Mouse (Mus musculus) 3134 (cell line): ENCODE data around the gene Trem2.
A peak's percentile ranks its signal among the peaks of the same experiment; 100 is the strongest.
"Not testable (repeated sequence)": the region's sequence is repeated elsewhere in the genome, so short reads cannot be mapped to it uniquely, and the experiment has no call there.

Source experiments
- DNase-seq: peaks from one replicate; pipeline ENCODE4 v3.0.0-alpha.2; 2011; ENCODE audit warnings: low spot score; ENCODE audit not compliant: insufficient read length; ENCODE audit errors: extremely low read depth

The Trem2 gene

DNA sequence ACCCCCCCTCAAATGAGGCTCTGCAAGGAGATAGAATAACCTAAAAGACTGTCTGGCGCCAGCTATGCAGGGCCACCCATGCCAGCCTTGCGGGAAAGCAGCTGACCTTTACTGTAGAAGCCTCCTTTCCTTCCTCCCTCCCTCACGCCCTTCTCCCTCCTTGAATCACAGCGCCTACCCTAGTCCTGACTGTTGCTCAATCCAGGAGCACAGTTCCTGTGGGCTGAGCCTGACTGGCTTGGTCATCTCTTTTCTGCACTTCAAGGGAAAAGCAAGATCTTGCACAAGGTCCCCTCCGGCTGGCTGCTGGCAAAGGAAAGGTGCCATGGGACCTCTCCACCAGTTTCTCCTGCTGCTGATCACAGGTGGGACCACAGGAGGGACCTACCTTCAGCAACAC, at the start of gene Trem2:
Gene Trem2, plus strand, starts transcription at position 171 of the 400 bp plus-strand sequence.
- peak; percentile 60 for DNase-seq

DNA sequence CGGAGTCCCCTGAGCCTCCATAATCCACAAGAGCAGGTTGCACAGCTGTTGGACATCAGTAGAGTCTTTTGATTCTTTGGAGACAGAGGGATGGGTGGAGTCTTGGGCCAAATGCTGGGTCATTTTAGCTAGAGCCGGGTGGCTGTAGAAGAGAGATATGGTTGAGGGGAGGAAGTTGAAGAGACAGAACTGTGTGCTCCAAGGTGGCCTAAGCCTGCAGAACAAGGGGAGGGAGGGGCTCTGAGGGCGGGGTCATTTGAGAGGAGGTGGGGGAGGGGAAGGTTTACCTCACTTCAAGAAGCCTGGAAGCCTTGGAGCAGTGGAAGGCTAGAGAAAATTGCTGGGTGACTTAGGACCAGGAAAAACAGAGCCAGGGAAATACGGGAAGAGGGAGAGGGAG, 47.0 kb upstream of the Trem2 start, which contains the start of gene Treml2:
Gene Treml2, plus strand, starts transcription at position 296 of the 400 bp plus-strand sequence.
- no peak for DNase-seq

DNA sequence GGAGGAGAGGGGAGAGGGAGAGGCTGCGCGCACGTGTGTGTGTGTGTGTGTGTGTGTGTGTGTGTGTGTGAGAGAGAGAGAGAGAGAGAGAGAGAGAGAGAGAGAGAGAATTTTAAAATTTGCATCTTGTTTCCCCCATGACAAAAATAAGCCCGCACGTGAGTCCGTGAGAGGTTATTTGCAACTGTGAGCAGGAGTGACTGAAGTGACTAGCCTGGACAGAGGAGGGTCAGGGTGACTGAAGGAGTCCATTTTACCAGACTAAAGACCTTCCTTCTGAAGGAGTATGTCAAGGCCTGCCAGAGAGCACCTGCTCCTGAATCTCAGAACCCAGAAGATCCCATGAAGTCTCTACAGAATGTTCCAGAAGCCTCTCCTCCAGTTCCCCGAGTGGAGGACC, 46.4 kb upstream of the Trem2 start:
- DNase-seq: no peak

- no peak for DNase-seq
Observed at GRCm38 (mm10) chr17:48300199-48300598, 46.0 kb upstream of the Trem2 start.

GRCm38 (mm10) chr17:48300861-48301260, 45.3 kb upstream of the Trem2 start:
- no peak for DNase-seq

DNA sequence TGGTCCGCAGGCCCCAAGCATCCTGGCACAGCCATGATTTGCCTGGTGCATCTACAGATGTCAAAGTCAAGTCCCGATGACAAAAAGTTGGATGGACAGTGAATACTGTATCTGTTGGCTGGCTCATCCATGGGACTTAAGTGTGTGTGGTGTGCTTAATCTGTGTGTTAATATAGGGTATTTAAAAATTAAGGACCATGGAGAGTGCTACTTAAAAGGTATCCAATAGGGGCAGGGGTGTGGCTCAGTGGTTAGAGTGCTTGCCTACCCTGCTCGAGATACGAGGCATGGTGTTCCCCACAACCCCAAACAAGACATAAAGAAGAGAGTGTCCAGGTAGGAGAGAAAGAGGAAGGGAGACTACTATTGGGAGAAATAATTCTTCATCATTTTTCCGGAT, 44.4 kb upstream of the Trem2 start:
- DNase-seq: no peak

- DNase-seq: no peak
Observed at GRCm38 (mm10) chr17:48312124-48312523, 34.1 kb upstream of the Trem2 start.

- DNase-seq: not testable (repeated sequence)
Observed at GRCm38 (mm10) chr17:48315905-48316579, 30.2 kb upstream of the Trem2 start, which contains the start of gene B430306N03Rik. Gene B430306N03Rik (plus strand): TSS chr17:48316141.

DNA sequence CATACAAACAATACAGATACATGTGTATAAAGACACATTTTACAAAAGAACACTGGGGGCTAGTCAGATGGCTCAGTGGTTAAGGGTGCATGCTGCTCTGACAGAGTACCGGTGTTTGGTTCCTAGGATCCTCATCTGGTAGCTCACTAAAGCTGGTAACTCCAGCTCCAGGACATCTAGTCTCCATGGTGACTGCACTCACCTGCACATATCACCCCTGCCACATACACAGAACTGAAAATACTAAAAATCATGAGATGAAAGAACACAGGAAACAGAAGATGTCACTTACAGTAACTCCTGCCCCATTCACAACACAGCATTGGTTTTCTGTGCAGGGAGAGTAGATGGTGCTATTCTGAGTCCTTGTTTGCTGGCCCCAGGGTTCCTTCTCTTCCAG, 27.5 kb upstream of the Trem2 start:
- DNase-seq: no peak

DNA sequence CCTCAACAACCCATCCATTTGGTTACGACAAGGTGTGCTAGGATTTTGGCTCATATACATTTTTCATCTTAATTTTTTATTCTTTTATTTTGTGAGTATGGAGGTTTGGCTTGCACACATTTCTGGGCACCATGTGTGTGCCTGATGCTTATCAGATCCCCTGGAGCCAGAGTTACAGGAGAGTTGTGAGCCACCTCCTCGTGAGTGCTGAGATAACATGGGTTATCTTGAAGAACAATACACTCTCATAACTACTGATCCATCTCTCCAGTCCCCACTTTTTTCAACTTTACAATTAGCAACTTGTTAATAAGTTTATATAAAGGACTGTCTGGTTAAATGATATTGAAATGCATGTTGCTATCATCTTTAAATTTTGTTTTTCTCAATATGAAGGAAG, 24.9 kb upstream of the Trem2 start:
- no peak for DNase-seq

DNA sequence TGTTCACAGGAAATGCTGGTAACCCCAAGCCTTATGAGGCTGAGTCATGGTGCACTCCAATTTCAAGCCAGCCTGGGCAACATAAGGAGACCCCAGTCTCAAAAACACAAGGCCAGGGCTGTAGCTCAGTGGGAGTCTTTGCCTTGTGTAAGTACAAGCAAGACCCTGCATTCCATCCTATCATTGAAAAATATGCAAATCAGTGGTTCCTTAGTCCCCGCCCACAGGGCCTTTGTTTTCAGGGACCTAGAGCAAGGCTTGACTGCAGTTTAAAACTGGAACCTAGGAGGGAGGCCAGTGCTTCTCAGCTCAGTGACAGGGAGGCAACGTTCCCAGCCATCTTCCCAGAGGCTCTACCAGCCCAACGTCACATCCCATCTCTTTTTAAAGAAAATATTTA, 23.0 kb upstream of the Trem2 start:
- no peak for DNase-seq

DNA sequence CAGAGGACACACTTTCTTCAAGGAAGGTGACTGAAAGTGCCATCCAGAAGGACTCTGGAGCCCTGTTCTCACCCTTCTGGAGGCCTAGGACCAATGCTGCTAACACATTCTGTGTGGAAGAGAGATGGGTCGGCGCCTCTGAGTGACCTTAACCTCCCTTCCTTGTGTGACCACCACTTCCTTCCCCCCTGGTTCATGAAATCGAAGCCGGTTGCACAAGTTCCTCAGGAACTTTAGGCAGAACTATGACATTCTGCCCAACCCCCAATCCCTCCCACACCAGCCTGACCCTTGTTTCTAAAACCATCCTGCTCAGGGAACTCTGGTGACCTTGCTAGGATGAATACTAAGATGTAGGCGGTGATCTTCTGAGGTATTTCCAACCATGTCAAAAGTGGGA, 21.9 kb upstream of the Trem2 start:
- no peak for DNase-seq

GRCm38 (mm10) chr17:48325093-48325492, 21.1 kb upstream of the Trem2 start:
- DNase-seq: no peak

- no peak for DNase-seq
Observed at GRCm38 (mm10) chr17:48325638-48326037, 20.6 kb upstream of the Trem2 start.

GRCm38 (mm10) chr17:48326656-48327055, 19.5 kb upstream of the Trem2 start:
- no peak for DNase-seq

DNA sequence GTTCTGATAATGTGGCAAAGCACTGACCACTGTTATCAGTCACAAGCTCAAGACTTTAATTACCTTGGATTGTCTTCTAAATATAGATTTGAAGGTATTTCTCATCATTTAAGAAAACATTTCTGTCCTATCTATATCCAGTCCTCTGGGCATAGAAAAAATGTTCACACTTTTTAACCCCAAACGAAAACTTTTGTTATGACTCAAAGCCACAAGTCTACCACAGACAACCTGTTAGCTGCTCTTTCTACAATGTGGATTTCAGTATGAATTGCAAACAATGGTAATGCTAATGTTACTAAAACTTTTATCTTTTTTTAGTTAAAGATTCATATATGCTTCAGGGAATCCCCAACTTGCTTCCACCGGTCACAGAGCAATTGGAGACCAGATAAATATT, 13.7 kb upstream of the Trem2 start:
- no peak for DNase-seq

- no peak for DNase-seq
Observed at GRCm38 (mm10) chr17:48334186-48334585, 12.0 kb upstream of the Trem2 start.

GRCm38 (mm10) chr17:48336857-48337256, 9.3 kb upstream of the Trem2 start:
- DNase-seq: peak; percentile 21

GRCm38 (mm10) chr17:48340267-48340666, 5.9 kb upstream of the Trem2 start:
- DNase-seq: no peak

DNA sequence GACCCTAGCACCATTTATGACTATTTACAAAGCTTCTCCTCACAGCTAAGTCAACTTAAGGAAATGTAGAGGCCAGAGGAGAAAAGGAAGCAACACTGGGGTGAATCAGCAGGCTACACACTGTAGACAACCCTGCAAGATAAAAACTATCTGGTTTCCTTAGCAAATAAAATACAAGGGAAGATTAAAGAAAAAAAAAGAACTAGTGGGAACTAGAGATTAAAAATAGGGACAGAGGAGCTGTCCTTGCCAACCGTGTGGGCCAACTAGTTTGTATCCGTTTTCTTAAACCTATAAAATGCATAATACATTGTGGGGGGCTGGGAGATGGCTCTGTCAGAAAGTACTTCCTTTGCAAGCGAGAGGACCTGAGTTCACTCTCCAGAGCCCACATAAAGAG, 4.3 kb upstream of the Trem2 start:
- no peak for DNase-seq

GRCm38 (mm10) chr17:48343065-48343464, 3.1 kb upstream of the Trem2 start:
- DNase-seq: no peak

- DNase-seq: no peak
Observed at GRCm38 (mm10) chr17:48345824-48346223, 377 bp upstream of the Trem2 start.

DNA sequence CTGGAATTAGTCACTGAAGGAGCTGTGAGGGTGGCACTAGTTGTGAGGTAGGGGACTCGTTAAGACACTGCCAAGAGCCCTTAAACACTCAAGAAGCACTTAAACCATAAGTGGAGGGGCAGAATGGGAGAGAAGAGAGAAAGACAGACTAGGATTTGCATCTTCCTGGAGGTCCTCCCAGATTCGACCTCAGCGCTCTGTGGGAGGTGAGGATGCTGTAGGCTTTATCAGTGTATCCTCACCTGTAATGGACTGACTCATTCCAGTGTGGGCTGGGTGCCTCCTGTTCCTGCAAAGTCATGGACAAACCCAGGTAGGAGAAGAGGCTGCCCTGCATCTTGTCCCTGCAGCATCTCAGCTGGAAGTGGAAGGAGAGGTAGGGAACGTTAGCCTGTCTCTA, 633 bp downstream of the Trem2 start:
- no peak for DNase-seq
